Mouse (Mus musculus): ENCODE measurements at regions not wholly inside any gene's neighbourhood (a gene's known extent, or its start where the extent isn't known, plus 50 kb on each side); places are given as distances from the start of the nearest gene placed in this dataset.

DNA sequence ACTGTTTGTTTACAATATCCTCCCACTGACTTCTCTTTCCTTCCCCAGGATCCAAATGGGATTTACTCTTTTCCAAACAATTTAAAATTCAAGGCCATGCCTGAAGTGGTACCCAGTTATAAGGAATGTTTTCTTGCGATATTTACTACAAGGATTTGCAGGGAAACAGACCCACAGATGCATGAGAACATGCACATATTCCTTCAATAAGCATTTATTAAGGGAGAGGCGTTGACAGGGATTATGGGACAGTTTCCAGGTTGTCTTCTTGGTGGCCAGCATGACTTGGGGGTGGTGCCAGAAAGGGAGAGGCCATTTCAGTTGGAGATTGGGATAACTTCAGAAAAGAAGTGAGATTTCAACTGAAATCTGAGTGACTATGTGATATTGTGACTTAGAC is 58.4 kb upstream of the Sptbn1 start:
- H3K27me3 ChIP-seq (replicated peaks; ENCODE audit: control insufficient read depth, insufficient read depth, low read length), result no peaks in the 10 kb centered on the region
- ATAC-seq (no peak), DNase-seq (ENCODE audit: low spot score) (no peak)
- no peak overlapping the region for H3K27ac ChIP-seq (ENCODE audit: low read depth, low read length)
- H3K9ac ChIP-seq (ENCODE audit: low read length), result no peak overlapping the region
- no peaks in the 10 kb centered on the region for H3K4me1 ChIP-seq (ENCODE audit: control insufficient read depth, insufficient read depth, low read length)
- H3K4me3 ChIP-seq (ENCODE audit: low read depth, low read length), result no peak overlapping the region
- H3K9me3 ChIP-seq (replicated peaks; ENCODE audit: control insufficient read depth, low read length), result no peaks in the 10 kb centered on the region
- 78% methylated on average over 2 of the region's 2 CpGs for WGBS
- no peak overlapping the region for H3K4me2 ChIP-seq (ENCODE audit: low read length)
- H3K36me3 ChIP-seq (ENCODE audit: control insufficient read depth, insufficient read depth, low read length), result no peaks in the 10 kb centered on the region
